30 mouse cellular contexts compared by ENCODE assay signal in genomic region chr12:42250410-42250809, GRCm38 (mm10).
"Had no signal": no experiment of that assay in that cellular context is flagged by ENCODE, and none has a peak within 500 bp of the region (broad histone marks: within the 10 kb centered on the region; RNA-seq: fewer than 3 reads in every experiment).

No protein-coding gene starts in this region.

- DNase-seq: left cerebral cortex, postnatal 4 days; liver; liver, embryonic 13.5 days; liver, postnatal 0 days; lung, adult 18-20 months; lung, adult 2 months; lung, embryonic 14.5 days; lung, postnatal 10 days; lung, postnatal 14 days; lung, postnatal 36 days; lung, postnatal 4 days; midbrain, embryonic 14.5 days had no signal

- H3K27ac ChIP-seq: limb, embryonic 10.5 days; limb, embryonic 12.5 days; limb, embryonic 13.5 days; limb, embryonic 15.5 days; liver, embryonic 12.5 days; liver, embryonic 13.5 days; liver, embryonic 14.5 days; liver, embryonic 15.5 days; lung, embryonic 15.5 days; macrophage; midbrain, embryonic 10.5 days; midbrain, embryonic 12.5 days; midbrain, embryonic 13.5 days; midbrain, embryonic 15.5 days; neural tube, embryonic 12.5 days had no signal

- H3K9me3 ChIP-seq: limb, embryonic 10.5 days; limb, embryonic 12.5 days; limb, embryonic 13.5 days; limb, embryonic 15.5 days; liver, embryonic 12.5 days; liver, embryonic 13.5 days; liver, embryonic 15.5 days; lung, embryonic 15.5 days; megakaryocyte, embryonic 14.5 days; midbrain, embryonic 10.5 days; midbrain, embryonic 12.5 days; midbrain, embryonic 13.5 days; midbrain, embryonic 15.5 days; neural tube, embryonic 12.5 days had no signal

- H3K9ac ChIP-seq: limb, embryonic 12.5 days; limb, embryonic 13.5 days; limb, embryonic 15.5 days; liver, embryonic 12.5 days; liver, embryonic 13.5 days; liver, embryonic 14.5 days; liver, embryonic 15.5 days; liver, postnatal 0 days; lung, embryonic 14.5 days; lung, embryonic 15.5 days; midbrain, embryonic 12.5 days; midbrain, embryonic 13.5 days; midbrain, embryonic 15.5 days; neural tube, embryonic 12.5 days had no signal

- H3K27me3 ChIP-seq: limb, embryonic 12.5 days; limb, embryonic 13.5 days; limb, embryonic 15.5 days; liver, embryonic 12.5 days; liver, embryonic 13.5 days; liver, embryonic 15.5 days; lung, embryonic 15.5 days; megakaryocyte, embryonic 14.5 days; midbrain, embryonic 12.5 days; midbrain, embryonic 13.5 days; midbrain, embryonic 15.5 days; neural tube, embryonic 12.5 days had no signal

- H3K4me3 ChIP-seq: limb, embryonic 10.5 days; limb, embryonic 12.5 days; limb, embryonic 13.5 days; limb, embryonic 15.5 days; liver, embryonic 12.5 days; liver, embryonic 13.5 days; liver, embryonic 15.5 days; lung, embryonic 15.5 days; megakaryocyte, embryonic 14.5 days; midbrain, embryonic 10.5 days; midbrain, embryonic 12.5 days; midbrain, embryonic 13.5 days; midbrain, embryonic 15.5 days; myocyte; neural tube, embryonic 12.5 days had no signal

- H3K4me2 ChIP-seq: limb, embryonic 12.5 days; limb, embryonic 13.5 days; limb, embryonic 15.5 days; liver, embryonic 11.5 days; liver, embryonic 12.5 days; liver, embryonic 13.5 days; liver, embryonic 15.5 days; lung, embryonic 14.5 days; lung, embryonic 15.5 days; midbrain, embryonic 11.5 days; midbrain, embryonic 12.5 days; midbrain, embryonic 13.5 days; midbrain, embryonic 15.5 days; neural tube, embryonic 12.5 days had no signal

- H3K4me1 ChIP-seq: limb, embryonic 10.5 days; limb, embryonic 12.5 days; limb, embryonic 13.5 days; limb, embryonic 15.5 days; liver, embryonic 12.5 days; liver, embryonic 13.5 days; liver, embryonic 15.5 days; lung, embryonic 15.5 days; megakaryocyte, embryonic 14.5 days; midbrain, embryonic 10.5 days; midbrain, embryonic 12.5 days; midbrain, embryonic 13.5 days; midbrain, embryonic 15.5 days; neural tube, embryonic 12.5 days had no signal

- H3K36me3 ChIP-seq: limb, embryonic 10.5 days; limb, embryonic 12.5 days; limb, embryonic 13.5 days; limb, embryonic 15.5 days; liver, embryonic 12.5 days; liver, embryonic 13.5 days; liver, embryonic 15.5 days; lung, embryonic 15.5 days; midbrain, embryonic 10.5 days; midbrain, embryonic 12.5 days; midbrain, embryonic 13.5 days; midbrain, embryonic 15.5 days; neural tube, embryonic 12.5 days had no signal
